Mouse (Mus musculus) cerebellum, postnatal 14 days (tissue): ENCODE data around the gene 2010300C02Rik.

Experiments used
- DNase-seq, 2 experiments: peaks; one replicate each; pipeline ENCODE4 v3.0.0; 2021; ENCODE audit warnings: mixed read lengths in 2 of 2

The 2010300C02Rik gene

GRCm38 (mm10) chr1:37566344-37566743, 153.5 kb downstream of the 2010300C02Rik start:
- no peak for DNase-seq

GRCm38 (mm10) chr1:37565396-37565795, 154.5 kb downstream of the 2010300C02Rik start:
- no peak for DNase-seq

GRCm38 (mm10) chr1:37561955-37562354, 157.9 kb downstream of the 2010300C02Rik start:
- DNase-seq, result no peak
